Mouse (Mus musculus): ENCODE measurements at regions not wholly inside any gene's neighbourhood (a gene's known extent, or its start where the extent isn't known, plus 50 kb on each side); places are given as distances from the start of the nearest gene placed in this dataset.
"Not testable (repeated sequence)": the region's sequence is repeated elsewhere in the genome, so short reads cannot be mapped to it uniquely, and the experiment has no call there.

- peak; percentile 52 for DNase-seq
Observed at GRCm38 (mm10) chr10:62055408-62055807, 76.5 kb upstream of the Col13a1 start.

GRCm38 (mm10) chr10:62049782-62050192, 70.9 kb upstream of the Col13a1 start:
- peak; percentile 41 for DNase-seq

GRCm38 (mm10) chr10:62044408-62044807, 65.5 kb upstream of the Col13a1 start:
- no peak for DNase-seq

GRCm38 (mm10) chr10:62039915-62040314, 61.0 kb upstream of the Col13a1 start:
- no peak for DNase-seq

- no peak for DNase-seq
Observed at GRCm38 (mm10) chr10:62038656-62039055, 59.7 kb upstream of the Col13a1 start.

- no peak for DNase-seq
Observed at GRCm38 (mm10) chr10:62037402-62038199, 58.7 kb upstream of the Col13a1 start.

GRCm38 (mm10) chr10:62036815-62037214, 57.9 kb upstream of the Col13a1 start:
- DNase-seq = no peak

- no peak for DNase-seq
Observed at GRCm38 (mm10) chr10:62034291-62034690, 55.4 kb upstream of the Col13a1 start.

GRCm38 (mm10) chr10:62033748-62034147, 54.8 kb upstream of the Col13a1 start:
- DNase-seq = no peak

- not testable (repeated sequence) for DNase-seq
Observed at GRCm38 (mm10) chr10:62031986-62032385, 53.1 kb upstream of the Col13a1 start.

- no peak for DNase-seq
Observed at GRCm38 (mm10) chr10:62029271-62029670, 50.4 kb upstream of the Col13a1 start.

Data from adrenal gland, adult 2 months (tissue).